Mouse (Mus musculus): ENCODE measurements around the gene Cobll1. TPM values are rescaled to one million over a fixed set of nuclear protein-coding genes. Genes with fewer than 3 reads are reported as not detected.

Gene Cobll1
- polyA plus RNA-seq, 1 experiment, result 14.0 TPM

GRCm38 (mm10) chr2:65121012-65121411, 118.2 kb downstream of the Cobll1 start:
- Histone ChIP-seq H3K4me1 (ENCODE audit: control insufficient read depth, insufficient read depth, low read length) (peaks cover 16% of the 10 kb centered on the region), H3K4me3 (replicated peaks; ENCODE audit: extremely low read depth, low read depth, low read length) (no peak overlapping the region)
- WGBS, result 36% methylated on average over 3 of the region's 3 CpGs
- TF ChIP-seq CTCF (IDR thresholded peaks at IDR 0.05; ENCODE audit: insufficient read depth, low read length) (no peak), POLR2A (IDR thresholded peaks at IDR 0.05; ENCODE audit: borderline replicate concordance, extremely low read depth, low read depth, low read length) (no peak)
- DNase-seq, result no peak

- TF ChIP-seq POLR2A (IDR thresholded peaks at IDR 0.05; ENCODE audit: borderline replicate concordance, extremely low read depth, low read depth, low read length) (no peak), CTCF (IDR thresholded peaks at IDR 0.05; ENCODE audit: insufficient read depth, low read length) (no peak)
- no peak overlapping the region for H3K4me3 ChIP-seq (replicated peaks; ENCODE audit: extremely low read depth, low read depth, low read length)
- 38% methylated on average over 2 of the region's 2 CpGs for WGBS
- no peak for DNase-seq
- peaks cover 16% of the 10 kb centered on the region for H3K4me1 ChIP-seq (ENCODE audit: control insufficient read depth, insufficient read depth, low read length)
These were observed 119.1 kb downstream of the Cobll1 start for GRCm38 (mm10) chr2:65120112-65120511.

- Histone ChIP-seq H3K4me3 (replicated peaks; ENCODE audit: extremely low read depth, low read depth, low read length) (no peak overlapping the region), H3K4me1 (ENCODE audit: control insufficient read depth, insufficient read depth, low read length) (peaks cover 16% of the 10 kb centered on the region)
- TF ChIP-seq POLR2A (IDR thresholded peaks at IDR 0.05; ENCODE audit: borderline replicate concordance, extremely low read depth, low read depth, low read length) (no peak), CTCF (IDR thresholded peaks at IDR 0.05; ENCODE audit: insufficient read depth, low read length) (no peak)
- DNase-seq, result no peak
- 52% methylated on average over 8 of the region's 8 CpGs for WGBS
These were observed 119.5 kb downstream of the Cobll1 start for GRCm38 (mm10) chr2:65119667-65120066.

GRCm38 (mm10) chr2:65119076-65119475, 120.1 kb downstream of the Cobll1 start:
- DNase-seq, result no peak
- TF ChIP-seq POLR2A (IDR thresholded peaks at IDR 0.05; ENCODE audit: borderline replicate concordance, extremely low read depth, low read depth, low read length), result no peak
- TF ChIP-seq CTCF (IDR thresholded peaks at IDR 0.05; ENCODE audit: insufficient read depth, low read length), result no peak
- WGBS, result 64% methylated on average over 2 of the region's 2 CpGs
- Histone ChIP-seq H3K4me1 (ENCODE audit: control insufficient read depth, insufficient read depth, low read length) (peaks cover 19% of the 10 kb centered on the region), H3K4me3 (replicated peaks; ENCODE audit: extremely low read depth, low read depth, low read length) (no peak overlapping the region)

GRCm38 (mm10) chr2:65117859-65118258, 121.3 kb downstream of the Cobll1 start:
- 60% methylated on average over 2 of the region's 2 CpGs for WGBS
- DNase-seq, result no peak
- no peak for TF ChIP-seq CTCF (IDR thresholded peaks at IDR 0.05; ENCODE audit: insufficient read depth, low read length)
- TF ChIP-seq POLR2A (IDR thresholded peaks at IDR 0.05; ENCODE audit: borderline replicate concordance, extremely low read depth, low read depth, low read length), result no peak

GRCm38 (mm10) chr2:65116428-65117125, 122.6 kb downstream of the Cobll1 start:
- Histone ChIP-seq H3K4me1 (ENCODE audit: control insufficient read depth, insufficient read depth, low read length) (peaks cover 19% of the 10 kb centered on the region), H3K4me3 (replicated peaks; ENCODE audit: extremely low read depth, low read depth, low read length) (no peak overlapping the region)
- DNase-seq, result no peak
- TF ChIP-seq CTCF (IDR thresholded peaks at IDR 0.05; ENCODE audit: insufficient read depth, low read length), result no peak
- TF ChIP-seq POLR2A (IDR thresholded peaks at IDR 0.05; ENCODE audit: borderline replicate concordance, extremely low read depth, low read depth, low read length), result no peak
- 48% methylated on average over 2 of the region's 2 CpGs for WGBS

More at GRCm38 (mm10) chr2:65117859-65118258, 121.3 kb downstream of the Cobll1 start:
- peaks cover 19% of the 10 kb centered on the region for H3K4me1 ChIP-seq (ENCODE audit: control insufficient read depth, insufficient read depth, low read length)
- H3K4me3 ChIP-seq (replicated peaks; ENCODE audit: extremely low read depth, low read depth, low read length), result no peak overlapping the region

GRCm38 (mm10) chr2:65113191-65113590, 126.0 kb downstream of the Cobll1 start:
- H3K4me1 ChIP-seq (ENCODE audit: control insufficient read depth, insufficient read depth, low read length), result peaks cover 9% of the 10 kb centered on the region
- H3K4me3 ChIP-seq (replicated peaks; ENCODE audit: extremely low read depth, low read depth, low read length), result no peak overlapping the region
- 55% methylated on average over 4 of the region's 4 CpGs for WGBS
- TF ChIP-seq CTCF (IDR thresholded peaks at IDR 0.05; ENCODE audit: insufficient read depth, low read length) (no peak), POLR2A (IDR thresholded peaks at IDR 0.05; ENCODE audit: borderline replicate concordance, extremely low read depth, low read depth, low read length) (no peak)
- peak; percentile 25 for DNase-seq

- H3K4me1 ChIP-seq (ENCODE audit: control insufficient read depth, insufficient read depth, low read length), result no peaks in the 10 kb centered on the region; the same call in 1 of the 2 replicates
- TF ChIP-seq CTCF (IDR thresholded peaks at IDR 0.05; ENCODE audit: insufficient read depth, low read length) (no peak), POLR2A (IDR thresholded peaks at IDR 0.05; ENCODE audit: borderline replicate concordance, extremely low read depth, low read depth, low read length) (no peak)
- H3K4me3 ChIP-seq (replicated peaks; ENCODE audit: extremely low read depth, low read depth, low read length), result no peak overlapping the region
- WGBS, result 82% methylated on average over 6 of the region's 6 CpGs
- DNase-seq, result no peak
These were observed 134.6 kb downstream of the Cobll1 start for GRCm38 (mm10) chr2:65104569-65104968.

GRCm38 (mm10) chr2:65103801-65104200, 135.4 kb downstream of the Cobll1 start:
- no peak for DNase-seq
- H3K4me1 ChIP-seq (ENCODE audit: control insufficient read depth, insufficient read depth, low read length), result no peaks in the 10 kb centered on the region; the same call in 1 of the 2 replicates

GRCm38 (mm10) chr2:65101388-65101787, 137.8 kb downstream of the Cobll1 start:
- H3K4me3 ChIP-seq (replicated peaks; ENCODE audit: extremely low read depth, low read depth, low read length), result no peak overlapping the region
- WGBS, result 53% methylated on average over 2 of the region's 2 CpGs
- no peaks in the 10 kb centered on the region; the same call in 1 of the 2 replicates for H3K4me1 ChIP-seq (ENCODE audit: control insufficient read depth, insufficient read depth, low read length)
- DNase-seq, result no peak
- TF ChIP-seq CTCF (IDR thresholded peaks at IDR 0.05; ENCODE audit: insufficient read depth, low read length) (no peak), POLR2A (IDR thresholded peaks at IDR 0.05; ENCODE audit: borderline replicate concordance, extremely low read depth, low read depth, low read length) (no peak)

More at GRCm38 (mm10) chr2:65103801-65104200, 135.4 kb downstream of the Cobll1 start:
- 59% methylated on average over 3 of the region's 3 CpGs for WGBS
- no peak overlapping the region for H3K4me3 ChIP-seq (replicated peaks; ENCODE audit: extremely low read depth, low read depth, low read length)
- TF ChIP-seq CTCF (IDR thresholded peaks at IDR 0.05; ENCODE audit: insufficient read depth, low read length) (no peak), POLR2A (IDR thresholded peaks at IDR 0.05; ENCODE audit: borderline replicate concordance, extremely low read depth, low read depth, low read length) (no peak)

Data from lung, adult 2 months (tissue).